Mouse (Mus musculus) adrenal gland, adult 18-20 months (tissue): ENCODE data around the gene Snx11. TPM values are rescaled to one million over a fixed set of nuclear protein-coding genes. Genes with fewer than 3 reads are reported as not detected.
A peak's percentile ranks its signal among the peaks of the same experiment; 100 is the strongest.

Source experiments
- DNase-seq, 2 experiments: peaks; one replicate each; pipeline ENCODE4 v3.0.0; 2021 to 2022; ENCODE audit warnings: low spot score in 2 of 2
- total RNA-seq, 2 experiments: library from RNA; stranded (reverse); gene quantifications; 1 replicate in 1 of 2; 2 replicates in 1 of 2; pipeline ENCODE4 v1.2.3; 2021

The Snx11 gene
- total RNA-seq, 2 experiments from 2014 or later, result 29.2 to 33.6 TPM

DNA sequence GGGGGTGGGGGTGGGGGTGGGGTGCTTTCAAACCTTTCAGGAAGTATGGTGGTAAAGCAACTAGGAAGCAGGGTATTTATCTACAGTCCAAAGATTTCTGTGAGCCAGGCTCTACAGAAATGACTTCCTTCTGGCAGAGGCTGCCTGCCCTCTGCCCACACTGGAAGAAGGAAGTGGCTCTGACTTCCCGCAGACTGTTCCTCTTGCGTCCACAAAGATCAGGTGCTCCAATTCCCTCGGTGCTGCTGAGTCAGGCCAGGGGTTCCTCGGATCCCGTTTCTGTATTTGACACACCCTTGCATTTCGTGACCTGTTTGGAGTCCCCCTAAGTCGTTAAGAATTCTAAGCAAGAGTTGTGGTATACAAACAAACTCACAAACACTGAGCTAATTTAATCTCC lies 11.7 kb downstream of the Snx11 start:
- DNase-seq, result no peak

DNA sequence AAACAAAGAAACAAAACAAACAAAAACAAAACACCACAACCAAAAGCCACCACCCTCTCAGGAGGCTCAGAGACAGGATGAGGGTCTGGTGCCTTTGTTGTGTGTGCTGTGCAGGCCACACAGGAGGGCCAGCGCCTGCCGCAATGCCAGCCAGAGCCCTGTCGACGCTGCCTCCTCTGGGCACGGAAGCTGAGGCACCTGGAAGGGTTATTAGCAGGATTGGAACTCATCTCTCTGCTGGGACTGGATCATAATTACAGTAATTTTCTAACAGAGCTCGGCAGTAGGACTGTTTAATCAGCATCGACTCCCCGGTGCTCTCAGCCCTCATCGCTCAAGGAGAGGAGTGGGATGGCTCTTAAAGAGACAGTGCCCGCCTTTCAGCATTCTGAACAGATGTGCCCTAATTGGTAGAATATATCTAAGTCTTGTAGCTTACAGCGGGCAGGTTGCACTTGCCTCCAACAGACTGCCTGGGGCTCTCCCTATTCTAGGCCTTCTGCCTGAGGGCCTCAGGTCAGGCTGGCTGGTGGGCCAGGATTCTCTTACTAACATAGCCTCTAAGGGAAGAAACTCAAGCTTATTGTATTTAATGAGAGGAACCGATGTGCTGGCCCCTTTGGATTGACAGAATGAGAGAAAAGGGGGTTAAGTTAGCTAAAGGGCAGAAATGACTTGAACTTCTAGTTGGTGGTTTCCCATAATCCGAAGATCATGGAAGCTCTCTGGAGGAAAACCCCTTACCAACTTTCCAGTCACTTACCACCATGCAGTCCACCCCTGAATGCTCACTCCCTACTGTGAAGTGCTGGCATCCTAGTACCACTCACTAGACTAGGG lies 12.6 kb downstream of the Snx11 start:
- no peak for DNase-seq

DNA sequence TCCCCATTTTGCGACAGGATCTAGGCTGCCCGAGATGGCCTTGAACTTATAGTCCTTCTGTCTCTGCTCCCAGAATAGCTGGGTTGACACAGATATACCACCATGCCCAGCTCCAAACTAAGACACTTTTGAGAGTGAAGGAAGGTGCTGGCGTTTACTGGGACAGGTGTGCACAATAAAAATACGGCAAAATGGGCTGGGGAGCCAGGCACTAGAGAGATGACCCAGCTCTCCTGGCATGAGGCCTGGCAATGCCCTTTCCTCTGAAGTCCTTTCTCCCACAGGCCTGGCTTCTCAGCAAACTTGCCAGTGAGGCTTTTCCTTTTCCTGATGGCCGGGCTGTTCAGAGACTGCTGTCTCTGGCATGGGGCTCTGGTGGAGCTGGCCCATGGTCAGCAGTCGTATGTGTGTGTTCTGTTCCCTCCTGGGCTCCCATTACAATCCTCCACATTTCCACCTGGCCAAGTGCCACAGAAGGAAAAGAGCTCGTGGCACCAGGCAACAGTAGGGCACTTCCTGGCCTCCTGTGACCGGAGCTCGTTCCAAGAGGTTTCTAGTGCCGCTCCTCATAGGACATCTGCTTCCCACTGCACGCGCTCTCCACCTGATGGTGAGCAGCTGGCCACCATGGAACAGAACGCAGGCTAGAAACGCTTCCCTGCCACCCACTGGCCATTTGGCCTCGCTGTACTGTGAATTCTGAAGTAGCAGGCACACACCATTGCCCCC lies 14.5 kb downstream of the Snx11 start:
- DNase-seq, result no peak

DNA sequence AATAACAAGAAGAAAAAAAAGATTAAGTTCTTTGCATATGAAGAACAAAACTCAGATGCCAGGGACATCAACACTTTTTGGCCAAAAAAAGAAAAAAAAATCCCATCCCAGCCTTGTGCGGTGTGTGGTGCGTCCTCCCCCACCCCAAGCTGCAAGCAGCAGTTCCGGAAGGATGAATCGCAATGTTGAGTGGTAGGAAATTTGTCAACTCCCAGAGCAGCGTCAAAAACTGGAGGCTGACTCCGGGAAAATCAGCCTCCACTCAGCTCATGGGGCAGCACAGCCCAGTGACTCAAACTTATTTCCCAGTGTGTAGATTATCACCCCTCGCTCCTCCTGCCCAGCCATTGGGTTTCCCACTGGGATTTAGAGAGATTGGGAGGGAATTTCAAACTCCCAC lies 15.4 kb downstream of the Snx11 start:
- no peak for DNase-seq

DNA sequence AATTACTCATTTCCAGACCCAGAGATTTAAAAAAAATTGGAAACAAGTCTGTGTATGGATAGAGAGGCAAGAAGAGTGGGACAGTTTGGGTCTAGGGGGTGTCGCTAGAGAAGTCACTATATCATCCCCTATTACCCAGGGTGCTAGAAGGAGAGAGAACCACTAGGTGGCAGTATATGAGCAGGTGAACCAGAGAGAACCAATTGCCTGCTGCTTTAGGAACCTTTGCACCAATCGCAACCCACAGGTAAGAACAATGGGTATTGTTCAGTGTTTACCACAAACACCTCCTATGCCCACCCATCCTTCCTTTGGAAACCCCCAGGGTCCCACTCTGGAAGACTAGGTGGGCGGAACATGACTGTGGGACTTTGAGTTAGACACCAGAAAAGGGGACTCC lies 17.3 kb downstream of the Snx11 start:
- peak in 1 of 2 experiments; percentile 39 for DNase-seq

DNA sequence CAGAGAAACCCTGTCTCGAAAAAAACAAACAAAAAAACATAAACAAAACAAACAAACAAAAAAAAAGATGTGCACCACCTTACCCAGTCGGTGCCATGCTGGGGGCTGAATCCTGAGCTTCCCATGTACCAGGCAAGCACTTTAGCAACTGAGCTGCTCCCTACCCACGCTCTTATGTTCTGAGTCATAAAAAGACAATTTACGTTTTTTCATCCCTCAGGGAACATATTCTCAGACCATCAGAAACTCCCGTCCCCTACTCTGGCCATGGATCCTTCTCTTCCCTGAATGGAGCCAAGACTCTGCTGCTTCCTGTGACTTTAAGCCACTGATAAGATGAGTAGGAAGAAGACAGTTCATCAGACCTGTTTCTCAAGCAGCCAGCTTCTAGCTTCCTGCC lies 19.0 kb downstream of the Snx11 start:
- no peak for DNase-seq

DNA sequence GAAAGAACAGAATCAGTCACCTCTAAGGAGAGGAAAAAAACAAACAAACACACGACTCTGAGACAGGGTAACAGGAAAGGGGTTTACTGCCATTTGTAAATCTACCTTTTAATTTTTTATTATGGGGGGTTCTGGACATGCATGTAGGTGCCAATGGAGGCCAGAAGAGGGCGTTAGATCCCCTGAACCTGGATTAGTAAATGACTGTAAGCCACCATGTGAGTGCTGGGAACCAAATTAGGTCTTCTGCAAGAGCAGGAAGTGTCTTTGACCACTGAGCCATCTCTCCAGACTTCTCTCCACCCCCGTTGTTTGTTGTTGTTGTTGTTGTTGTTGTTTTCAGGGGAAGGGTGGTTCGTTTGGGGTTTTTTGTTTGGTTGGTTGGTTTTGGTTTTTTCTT lies 19.9 kb downstream of the Snx11 start:
- DNase-seq, result no peak

DNA sequence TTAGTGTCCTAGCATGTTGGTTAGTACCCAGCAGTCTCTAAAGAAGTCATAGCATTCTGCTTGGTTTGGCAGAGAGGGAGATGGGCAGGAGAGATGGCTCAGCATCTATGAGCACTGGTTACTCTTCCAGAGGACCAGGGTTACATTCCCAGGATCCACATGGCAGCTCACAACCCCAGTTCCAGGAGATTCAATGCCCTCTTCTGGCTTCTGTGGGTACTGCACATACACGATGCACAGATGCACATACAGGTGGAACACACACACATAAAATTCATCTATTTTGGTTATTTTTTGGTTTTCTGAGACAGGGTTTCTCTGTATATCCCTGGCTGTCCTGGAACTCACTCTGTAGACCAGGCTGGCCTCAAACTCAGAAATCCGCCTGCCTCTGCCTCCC lies 22.1 kb downstream of the Snx11 start:
- no peak for DNase-seq

DNA sequence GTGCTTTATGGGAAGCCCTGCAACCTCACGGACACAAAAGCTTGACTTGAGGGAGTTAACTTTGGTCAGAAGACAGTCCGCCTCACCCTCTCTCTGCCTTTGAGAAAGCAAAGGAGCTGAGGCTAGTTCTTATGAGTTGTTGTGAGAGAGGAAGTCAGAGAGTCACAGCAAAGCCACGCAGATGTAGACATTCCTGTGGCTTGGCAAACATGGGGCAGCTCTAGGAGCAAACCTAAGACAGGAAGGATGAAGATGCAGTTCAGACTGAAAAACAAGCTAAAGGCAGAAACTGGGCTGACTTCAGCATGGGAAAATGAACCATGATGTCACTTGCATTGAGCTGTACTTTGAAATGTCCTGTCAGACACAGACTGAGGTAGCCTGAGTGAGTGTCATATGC lies 29.8 kb downstream of the Snx11 start:
- no peak for DNase-seq

DNA sequence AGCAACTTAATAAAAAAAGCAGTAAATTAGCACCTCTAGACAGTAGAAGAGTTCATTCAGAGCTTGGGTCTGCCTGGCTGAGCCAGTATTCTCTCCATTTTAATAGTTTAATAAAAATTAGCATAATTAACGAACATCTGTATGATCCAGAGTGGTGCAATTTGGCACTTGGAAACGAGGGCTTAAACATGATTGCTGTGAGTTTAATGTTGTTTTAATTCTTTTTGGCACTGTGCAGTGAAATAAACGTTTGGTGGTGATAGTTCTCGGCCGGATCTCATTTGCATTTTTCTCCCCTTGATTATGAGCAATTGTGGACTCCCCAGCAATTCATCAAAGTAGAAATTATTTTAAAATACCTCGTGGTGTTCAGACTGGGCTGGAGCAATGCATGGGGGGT lies 30.7 kb downstream of the Snx11 start:
- DNase-seq, result no peak

DNA sequence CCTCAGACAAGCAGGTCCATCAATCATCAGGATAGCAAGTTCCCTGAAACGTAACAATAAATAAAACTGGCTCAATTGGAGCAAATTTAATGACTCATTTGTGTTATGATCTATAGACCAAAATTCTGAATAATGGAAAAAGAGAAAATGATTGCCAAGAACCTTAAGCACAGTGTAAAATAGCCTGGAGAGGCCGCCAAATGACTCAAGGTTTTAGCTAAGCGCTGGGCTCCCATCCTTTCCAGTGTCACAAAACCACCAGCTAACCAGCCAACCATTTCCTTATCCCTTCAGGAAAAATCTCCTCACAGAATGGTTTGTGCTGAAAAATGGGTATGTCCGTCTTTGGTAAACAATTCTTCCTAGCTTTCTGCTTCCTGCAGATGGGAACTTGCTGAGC lies 33.5 kb downstream of the Snx11 start:
- no peak for DNase-seq

DNA sequence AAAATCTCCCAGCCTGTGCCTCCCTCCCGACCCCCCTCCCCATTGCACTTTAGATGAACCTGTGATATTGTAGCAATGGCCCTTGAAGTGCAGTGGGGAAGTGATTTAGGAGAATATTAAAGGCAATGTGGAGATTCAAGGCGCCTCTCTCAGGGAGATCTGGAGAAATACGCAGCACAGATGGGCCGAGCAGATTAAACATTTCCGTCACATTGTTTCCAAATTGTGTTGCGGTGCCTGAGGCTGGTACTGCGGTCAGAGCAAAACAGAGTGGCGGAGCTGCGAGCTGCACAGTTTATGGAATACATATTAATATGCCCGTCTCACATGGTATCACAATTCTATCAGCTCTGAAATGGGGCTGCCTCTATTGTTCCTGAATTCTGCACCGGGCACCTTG lies 34.4 kb downstream of the Snx11 start:
- no peak for DNase-seq

DNA sequence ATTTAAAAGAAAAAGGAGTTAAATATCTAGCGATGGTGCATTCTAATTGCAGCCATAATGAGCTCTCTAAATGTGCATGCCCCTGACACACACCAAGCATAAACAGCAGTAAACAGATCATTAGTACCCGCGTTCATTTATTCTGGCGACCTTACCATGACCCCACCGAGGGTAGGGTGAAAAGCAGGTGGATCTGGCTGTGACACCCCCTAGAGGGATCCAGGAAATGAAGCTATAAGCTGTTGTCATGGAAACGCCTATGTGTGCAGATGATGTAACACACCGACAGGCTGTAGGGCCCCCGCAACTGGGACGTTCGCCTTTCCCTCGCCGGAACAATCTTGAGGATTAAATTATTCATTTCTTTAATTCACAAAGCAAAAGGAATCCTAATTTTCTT lies 35.4 kb downstream of the Snx11 start:
- DNase-seq, result no peak

DNA sequence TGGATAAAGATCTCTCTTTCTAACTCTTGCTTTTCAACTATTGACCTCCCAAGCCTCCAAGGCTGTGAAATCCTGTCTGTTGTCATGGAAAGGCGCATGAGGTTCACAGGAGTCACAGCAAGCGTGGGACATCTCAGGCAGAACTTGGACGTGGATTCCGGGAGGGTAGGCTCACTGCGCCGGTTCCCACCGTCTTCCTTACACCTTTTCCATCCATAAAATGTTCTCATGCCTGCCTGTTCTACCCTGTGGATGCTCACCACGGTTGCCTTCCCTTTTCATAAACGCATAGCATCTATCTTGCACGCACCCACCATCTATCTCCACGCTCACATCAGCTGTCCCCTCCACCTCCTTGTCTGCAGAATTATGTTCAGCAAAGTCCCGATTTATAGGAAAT lies 36.6 kb downstream of the Snx11 start:
- DNase-seq, result no peak

DNA sequence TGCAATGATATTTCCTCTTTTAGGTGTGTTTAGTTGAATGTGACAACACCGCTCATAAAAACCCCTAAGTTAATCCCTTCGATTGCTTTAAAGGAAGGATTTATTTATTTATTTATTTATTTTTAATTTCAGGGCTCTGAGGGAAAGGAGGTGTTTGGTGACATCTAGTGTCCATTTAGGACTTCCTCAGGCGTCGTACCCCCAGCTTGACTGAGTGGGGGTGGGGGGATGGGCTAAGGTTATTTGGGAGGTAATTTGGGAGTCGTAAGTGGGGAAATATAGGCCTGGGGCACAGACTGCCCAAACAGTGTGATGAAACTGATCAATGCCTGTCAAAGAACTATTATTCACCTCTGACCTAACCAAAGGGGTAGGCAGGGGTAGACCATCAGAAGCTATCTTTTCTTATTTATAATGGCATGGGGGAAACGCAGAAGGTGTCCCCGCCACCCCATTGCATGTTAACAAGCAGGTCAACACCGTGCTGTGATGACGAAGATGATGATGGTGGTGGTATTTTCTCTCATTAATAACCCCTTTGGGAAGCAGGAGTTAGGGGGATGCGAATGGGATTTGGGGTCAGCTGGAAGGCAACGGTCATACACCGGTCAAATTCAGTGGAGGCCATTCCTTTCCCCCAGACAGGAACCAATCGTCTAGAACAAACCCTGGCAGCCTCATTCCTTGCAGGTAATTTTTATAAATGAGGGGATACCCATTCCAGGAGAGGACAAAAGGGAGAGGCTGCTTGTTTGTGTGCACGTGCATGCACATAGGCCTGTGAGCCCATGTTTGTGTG lies 39.5 kb downstream of the Snx11 start:
- DNase-seq, result no peak

DNA sequence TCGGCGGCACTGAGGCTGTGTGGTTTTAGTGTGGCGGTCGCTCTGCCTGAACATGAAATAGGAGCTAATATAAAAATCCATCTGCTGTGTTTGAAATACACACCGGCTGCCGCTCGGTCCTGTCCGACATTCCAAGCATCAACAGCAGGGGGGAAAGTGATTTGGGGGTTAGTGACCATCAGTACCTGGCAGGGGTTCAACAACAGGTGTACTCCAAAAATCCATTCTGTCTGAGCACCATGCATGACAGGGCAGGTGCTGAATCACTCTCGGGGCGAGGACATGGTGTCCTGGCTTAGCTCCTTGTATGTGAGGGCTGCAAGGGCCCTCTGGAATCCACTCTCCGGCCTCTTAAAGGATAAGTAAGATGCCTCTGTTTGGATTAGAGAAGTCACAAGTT lies 41.0 kb downstream of the Snx11 start:
- no peak for DNase-seq

DNA sequence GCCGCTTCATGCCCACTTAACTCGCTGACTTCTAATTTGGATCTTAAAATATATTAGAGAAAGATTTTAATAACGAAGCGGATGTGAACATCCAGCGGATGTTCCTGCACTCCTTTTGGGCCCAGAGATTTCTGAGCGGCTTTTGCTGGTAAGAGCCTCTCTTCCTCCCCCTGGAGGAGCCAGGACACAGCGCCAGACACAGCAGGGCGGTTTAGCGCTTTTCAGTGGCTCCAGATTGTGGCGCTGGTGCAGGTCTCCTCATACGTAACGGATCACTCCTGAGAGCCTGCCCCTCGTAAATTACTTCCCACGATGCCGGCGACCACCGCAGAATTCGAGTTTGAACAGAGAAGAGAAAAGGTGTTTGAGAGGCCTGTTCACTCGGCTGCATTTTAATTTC lies 41.5 kb downstream of the Snx11 start:
- DNase-seq, result peak; percentile 42 to 45

DNA sequence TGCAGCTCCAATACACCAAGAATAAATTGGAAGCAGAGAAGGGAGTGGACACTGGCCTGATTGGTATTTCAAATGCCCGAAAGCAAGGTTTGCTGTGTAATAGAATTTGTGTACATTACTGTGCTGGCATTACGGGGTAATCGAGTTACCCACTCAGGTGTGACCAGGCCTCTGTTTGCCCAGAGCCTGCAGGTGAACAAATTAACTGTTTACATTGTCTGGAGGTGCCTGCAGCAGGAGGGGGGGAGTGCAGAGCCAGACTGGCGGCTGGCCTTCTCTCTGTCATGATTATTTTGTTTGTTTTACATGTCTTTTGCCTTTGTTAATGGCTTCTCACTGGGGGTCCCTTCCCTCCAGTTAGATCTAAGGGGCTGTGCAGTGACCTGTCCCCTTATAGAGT lies 44.7 kb downstream of the Snx11 start:
- DNase-seq, result no peak

DNA sequence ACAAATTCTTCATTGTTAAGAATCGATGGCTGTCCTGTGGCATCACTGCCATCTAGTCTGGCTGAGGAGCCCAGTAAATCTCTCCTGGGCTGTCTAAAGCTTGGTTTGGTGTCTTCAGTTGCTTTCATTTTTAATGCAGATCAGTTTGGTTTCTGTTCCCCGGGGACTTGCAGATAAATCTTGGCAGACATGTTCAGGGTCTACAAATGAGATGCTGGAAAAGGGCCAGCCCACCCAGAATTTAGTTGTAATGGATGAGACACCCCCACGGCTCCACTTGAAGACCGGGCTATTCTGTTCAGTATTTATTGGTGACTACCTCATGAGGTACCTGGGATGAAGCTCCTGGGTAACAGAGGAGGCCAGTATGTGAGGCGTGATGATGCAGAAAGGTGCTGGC lies 47.0 kb downstream of the Snx11 start:
- no peak for DNase-seq

DNA sequence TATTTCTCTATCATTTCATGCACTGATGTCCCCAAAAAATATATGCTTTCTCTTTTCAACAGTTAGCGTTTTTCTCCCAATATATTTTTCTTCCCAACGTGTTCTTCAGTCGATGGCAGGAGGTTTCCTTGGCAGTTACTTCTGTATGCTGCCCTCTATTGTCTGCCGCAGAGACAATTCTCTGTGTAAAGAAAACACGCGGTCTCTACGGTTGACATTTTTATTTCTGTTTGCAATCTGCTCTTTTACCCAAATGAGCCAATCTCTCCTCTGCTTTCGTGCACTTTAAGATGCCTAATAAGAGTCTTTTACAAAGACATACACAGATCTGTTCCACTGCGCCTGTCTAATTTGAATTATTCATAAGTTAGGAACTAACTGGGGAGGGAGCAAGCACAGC lies 47.9 kb downstream of the Snx11 start:
- DNase-seq, result no peak

DNA sequence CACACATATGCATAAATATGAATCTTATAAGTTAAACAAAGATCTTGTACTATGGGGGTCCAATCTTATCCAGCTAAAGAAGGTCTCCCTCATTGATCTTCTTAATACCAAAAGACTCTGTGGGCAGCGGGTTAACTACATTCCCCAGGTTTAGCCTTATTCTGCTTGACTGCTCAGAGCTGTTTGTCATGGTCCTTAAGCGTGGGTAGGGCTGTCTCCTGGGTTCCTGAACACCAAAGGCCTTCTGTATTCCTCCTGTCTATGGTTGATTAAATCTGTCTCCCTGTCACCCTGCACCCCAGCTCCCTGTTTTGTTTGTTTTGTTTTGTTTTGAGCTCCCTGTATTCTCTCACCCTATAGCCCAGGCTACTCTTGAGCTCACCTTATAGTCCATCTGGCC lies 48.8 kb downstream of the Snx11 start:
- DNase-seq, result no peak

DNA sequence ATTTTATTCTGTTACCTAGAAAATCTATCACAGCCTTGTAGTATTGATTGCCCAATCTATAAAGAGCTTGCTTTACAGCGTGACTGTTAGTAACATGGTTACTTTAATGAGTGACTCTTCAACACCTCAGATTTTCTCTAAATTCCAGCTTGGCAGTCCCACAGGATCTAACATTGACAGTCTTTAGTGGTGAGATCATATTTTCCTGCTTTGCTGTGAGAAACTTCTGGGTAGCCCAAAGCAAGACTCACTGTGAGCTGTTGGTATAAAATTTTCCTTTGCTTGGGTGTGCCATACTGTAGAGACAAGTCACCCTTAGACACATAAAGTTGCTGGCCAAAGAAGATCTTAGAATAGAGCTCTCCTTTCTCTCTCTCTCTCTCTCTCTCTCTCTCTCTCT lies 51.5 kb downstream of the Snx11 start:
- DNase-seq, result no peak
